Mouse (Mus musculus) liver, postnatal 0 days (tissue): ENCODE results near the gene Dnah2. TPM values are rescaled to one million over a fixed set of nuclear protein-coding genes. Genes with fewer than 3 reads are reported as not detected.

ENCODE experiments used
- ATAC-seq: fragments of 200-750 bp; cut with Nextera tagmentation; 2 replicates; pipeline ENCODE4 v1.8.0; 2017; ENCODE audit warnings: mild to moderate bottlenecking, moderate library complexity
- DNase-seq: peaks from one replicate; pipeline ENCODE4 v3.0.0-alpha.2; 2016
- H3K27ac ChIP-seq: fragments of 300-500 bp; sonication (generic); 2 replicates; pipeline ENCODE4 v1.5.1; 2014; ENCODE audit warnings: antibody characterized with exemption, moderate library complexity, mild to moderate bottlenecking, low read depth
- H3K27me3 ChIP-seq: fragments of 300-500 bp; sonication (generic); 2 replicates; pipeline ENCODE4 v1.6.1; 2014; ENCODE audit warnings: low read length, control low read depth, mixed read lengths; ENCODE audit not compliant: insufficient read depth
- H3K36me3 ChIP-seq: fragments of 300-500 bp; sonication (generic); replicated peaks from 2 replicates; pipeline ENCODE4 v1.6.1; 2014; ENCODE audit warnings: mild to moderate bottlenecking, control low read depth, low read length, moderate library complexity, mixed read lengths; ENCODE audit not compliant: insufficient read depth
- H3K4me1 ChIP-seq: fragments of 300-500 bp; sonication (generic); 2 replicates; pipeline ENCODE4 v1.6.1; 2014; ENCODE audit warnings: antibody characterized with exemption, mild to moderate bottlenecking, control low read depth; ENCODE audit not compliant: insufficient read depth
- H3K4me2 ChIP-seq: fragments of 300-500 bp; sonication (generic); 2 replicates; pipeline ENCODE4 v1.6.1; 2014; ENCODE audit warnings: low read depth, mild to moderate bottlenecking, low read length, moderate library complexity, mixed read lengths
- H3K4me3 ChIP-seq: fragments of 300-500 bp; sonication (generic); 2 replicates; pipeline ENCODE4 v1.5.1; 2014; ENCODE audit warnings: low read depth, low read length
- H3K9ac ChIP-seq: fragments of 300-500 bp; sonication (generic); replicated peaks from 2 replicates; pipeline ENCODE4 v1.6.1; 2014; ENCODE audit warnings: mild to moderate bottlenecking, moderate library complexity
- H3K9me3 ChIP-seq: fragments of 300-500 bp; sonication (generic); 2 replicates; pipeline ENCODE4 v1.6.1; 2016; ENCODE audit warnings: mild to moderate bottlenecking, control low read depth, low read length, mixed read lengths
- CTCF ChIP-seq: sonication (generic); IDR thresholded peaks from 2 replicates; pipeline ENCODE4 v1.5.1; 2016; ENCODE audit warnings: antibody characterized with exemption, low read depth
- EP300 ChIP-seq: IDR thresholded peaks from 2 replicates; pipeline ENCODE4 v1.6.1; 2016; ENCODE audit warnings: antibody characterized with exemption, low read depth, mild to moderate bottlenecking
- WGBS: fragments of 180-500 bp; shearing (Covaris S2); extraction: QIAGEN DNeasy Blood & Tissue Kit; methylation state at CpG from one replicate; pipeline ENCODE4 v1.1.7; 2014; ENCODE audit not compliant: insufficient replicate concordance; 5-methylcytosine and 5-hydroxymethylcytosine counted together
- polyA plus RNA-seq: library from polyadenylated mRNA; unstranded; fragments of >200 nt; fragmentation: Nextera tagmentation; extraction: Ambion mirVana; gene quantifications from 2 replicates; pipeline ENCODE4 v1.2.1, GENCODE M21; 2015

Gene Dnah2
- polyA plus RNA-seq, 1 experiment from 2014 or later: 0.04 TPM

GRCm38 (mm10) chr11:69559183-69559582 lies 10.3 kb upstream of the Dnah2 start:
- Histone ChIP-seq H3K9me3 (no peaks in the 10 kb centered on the region), H3K27ac (no peak overlapping the region), H3K9ac (no peak overlapping the region), H3K4me3 (no peak overlapping the region), H3K27me3 (peaks cover 21% of the 10 kb centered on the region), H3K4me1 (peaks cover 9% of the 10 kb centered on the region; the same call in 1 of the 2 replicates), H3K4me2 (no peak overlapping the region), H3K36me3 (peaks cover 26% of the 10 kb centered on the region)
- DNase-seq: no peak
- whole genome bisulfite sequencing: 35% methylated on average over 5 of the region's 5 CpGs
- no peak for ATAC-seq
- TF ChIP-seq EP300 (no peak), CTCF (no peak)

DNA sequence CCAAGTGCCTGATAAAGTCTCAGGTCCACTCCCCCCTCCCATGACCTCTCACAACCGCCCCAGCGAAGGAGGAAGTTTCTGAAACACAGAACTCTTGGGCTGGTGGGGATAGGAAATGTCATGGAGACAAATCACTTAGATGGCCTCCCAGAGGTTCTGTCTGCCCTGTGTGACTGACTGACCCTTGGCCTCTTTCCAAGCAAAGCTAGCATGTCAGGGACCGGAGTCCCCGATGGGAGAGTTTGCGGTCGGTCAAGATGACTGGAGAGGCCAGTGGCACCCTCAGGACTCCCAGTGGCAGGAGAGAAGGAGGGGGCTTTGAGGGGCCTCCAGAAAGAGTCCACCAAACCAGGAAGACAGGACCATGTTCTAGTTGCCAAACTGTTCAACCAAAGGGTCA lies 9.8 kb upstream of the Dnah2 start:
- ATAC-seq (no peak), DNase-seq (peak; percentile 38)
- Histone ChIP-seq H3K4me3 (no peak overlapping the region), H3K36me3 (peaks cover 23% of the 10 kb centered on the region), H3K4me2 (no peak overlapping the region), H3K4me1 (peaks cover 9% of the 10 kb centered on the region; the same call in 1 of the 2 replicates), H3K9ac (no peak overlapping the region), H3K27me3 (peaks cover 21% of the 10 kb centered on the region), H3K9me3 (no peaks in the 10 kb centered on the region), H3K27ac (no peak overlapping the region)
- WGBS: 10% methylated on average over 6 of the region's 6 CpGs
- TF ChIP-seq EP300 (no peak), CTCF (no peak)

- no peak for TF ChIP-seq CTCF
- TF ChIP-seq EP300: no peak
- ATAC-seq (no peak), DNase-seq (no peak)
- 46% methylated on average over 14 of the region's 14 CpGs for WGBS
- no peak overlapping the region for H3K4me3 ChIP-seq
- no peaks in the 10 kb centered on the region for H3K9me3 ChIP-seq
- no peak overlapping the region for H3K9ac ChIP-seq
- no peak overlapping the region for H3K4me2 ChIP-seq
- H3K27ac ChIP-seq: no peak overlapping the region
- peaks cover 21% of the 10 kb centered on the region for H3K27me3 ChIP-seq
- peaks cover 9% of the 10 kb centered on the region; the same call in 1 of the 2 replicates for H3K4me1 ChIP-seq
- H3K36me3 ChIP-seq: peaks cover 11% of the 10 kb centered on the region
Measured at GRCm38 (mm10) chr11:69557381-69557958, 8.6 kb upstream of the Dnah2 start.

GRCm38 (mm10) chr11:69554539-69555140 lies 5.7 kb upstream of the Dnah2 start:
- Histone ChIP-seq H3K9me3 (no peaks in the 10 kb centered on the region), H3K36me3 (no peaks in the 10 kb centered on the region), H3K4me1 (peaks cover 6% of the 10 kb centered on the region; the same call in 1 of the 2 replicates), H3K27me3 (peaks cover 13% of the 10 kb centered on the region), H3K9ac (no peak overlapping the region), H3K4me2 (no peak overlapping the region), H3K27ac (no peak overlapping the region), H3K4me3 (no peak overlapping the region)
- DNase-seq (no peak), ATAC-seq (peak; percentile 36; the same call in 1 of the 2 replicates)
- WGBS: 50% methylated on average over 5 of the region's 5 CpGs
- TF ChIP-seq EP300 (no peak), CTCF (no peak)

GRCm38 (mm10) chr11:69553341-69553721 lies 4.4 kb upstream of the Dnah2 start:
- peaks cover 6% of the 10 kb centered on the region; the same call in 1 of the 2 replicates for H3K27me3 ChIP-seq
- 52% methylated on average over 2 of the region's 2 CpGs for WGBS
- no peaks in the 10 kb centered on the region for H3K36me3 ChIP-seq
- no peak overlapping the region for H3K27ac ChIP-seq
- H3K4me1 ChIP-seq: no peaks in the 10 kb centered on the region
- TF ChIP-seq CTCF: no peak
- no peak for TF ChIP-seq EP300
- no peak for DNase-seq
- no peak overlapping the region for H3K4me3 ChIP-seq
- H3K4me2 ChIP-seq: no peak overlapping the region
- no peak overlapping the region for H3K9ac ChIP-seq
- no peak for ATAC-seq
- H3K9me3 ChIP-seq: no peaks in the 10 kb centered on the region

DNA sequence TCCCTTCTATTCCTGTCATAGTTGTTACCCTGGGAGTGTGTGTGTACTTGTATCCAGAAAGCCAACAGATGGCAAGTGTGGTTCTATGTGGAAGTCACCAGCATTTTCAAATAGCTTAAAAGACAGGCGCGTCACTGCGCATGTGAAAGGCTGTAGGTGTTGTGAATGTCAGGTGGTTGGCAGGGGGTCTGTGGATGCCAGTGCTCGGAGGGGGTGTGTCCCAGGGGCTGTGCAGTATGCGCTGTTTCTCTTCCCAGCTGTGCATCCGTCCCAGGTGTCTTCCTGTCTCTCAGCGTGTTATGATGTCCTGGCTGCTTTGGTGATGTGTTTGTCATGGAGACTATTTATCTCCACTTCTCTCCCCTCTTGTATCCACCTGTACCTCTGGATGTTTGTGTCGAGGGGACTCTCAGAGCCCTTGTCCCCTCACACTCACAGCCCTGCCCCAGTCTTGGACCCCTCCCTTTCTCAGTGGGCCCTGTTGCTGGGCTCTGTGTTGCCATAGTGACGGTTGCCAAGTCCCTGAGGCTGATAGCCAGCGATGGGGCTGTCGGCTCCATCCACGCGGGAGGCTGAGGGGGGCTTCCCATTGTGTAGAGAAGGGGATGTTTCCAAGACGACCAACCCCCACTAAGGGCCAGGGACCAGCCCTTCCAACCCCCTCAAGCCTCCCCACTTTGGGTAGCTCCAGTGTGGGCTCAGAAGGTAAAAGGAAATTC lies 3.9 kb upstream of the Dnah2 start:
- TF ChIP-seq EP300 (no peak), CTCF (no peak)
- DNase-seq (no peak), ATAC-seq (no peak)
- H3K4me2 ChIP-seq: no peak overlapping the region
- no peaks in the 10 kb centered on the region for H3K4me1 ChIP-seq
- no peak overlapping the region for H3K4me3 ChIP-seq
- H3K9ac ChIP-seq: no peak overlapping the region
- H3K9me3 ChIP-seq: no peaks in the 10 kb centered on the region
- H3K27ac ChIP-seq: no peak overlapping the region
- WGBS: 44% methylated on average over 14 of the region's 14 CpGs
- H3K36me3 ChIP-seq: no peaks in the 10 kb centered on the region
- H3K27me3 ChIP-seq: peaks cover 10% of the 10 kb centered on the region
